Mouse (Mus musculus) liver, adult 2 months (tissue): ENCODE measurements at regions not wholly inside any gene's neighbourhood (a gene's known extent, or its start where the extent isn't known, plus 50 kb on each side); places are given as distances from the start of the nearest gene placed in this dataset.

Experiments
- DNase-seq: peaks from one replicate; pipeline ENCODE4 v3.0.0-alpha.2; 2011; ENCODE audit warnings: low read depth, low spot score; ENCODE audit errors: extremely low read depth
- H3K27ac ChIP-seq: fragments of 200-500 bp; replicated peaks from 2 replicates; pipeline ENCODE4 v1.5.1; 2012; ENCODE audit warnings: low read depth, mild to moderate bottlenecking, control low read depth, inconsistent platforms, low read length; ENCODE audit not compliant: insufficient read depth
- H3K27me3 ChIP-seq: fragments of 200-500 bp; 2 replicates; pipeline ENCODE4 v1.6.1; 2012; ENCODE audit warnings: mild to moderate bottlenecking, moderate library complexity, low read length, inconsistent platforms; ENCODE audit not compliant: control insufficient read depth, insufficient read depth
- H3K36me3 ChIP-seq: fragments of 200-500 bp; 2 replicates; pipeline ENCODE4 v1.6.1; 2012; ENCODE audit warnings: low read length, inconsistent platforms; ENCODE audit not compliant: control insufficient read depth, insufficient read depth
- H3K4me1 ChIP-seq: fragments of 200-500 bp; 2 replicates; pipeline ENCODE4 v1.6.1; 2011; ENCODE audit warnings: low read length; ENCODE audit not compliant: control insufficient read depth, insufficient read depth
- H3K4me3 ChIP-seq: fragments of 200-500 bp; 2 replicates; pipeline ENCODE4 v1.5.1; 2011; ENCODE audit warnings: low read depth, mild to moderate bottlenecking, control low read depth, low read length, moderate library complexity; ENCODE audit not compliant: insufficient read depth
- H3K79me2 ChIP-seq: fragments of 200-500 bp; 2 replicates; pipeline ENCODE4 v1.6.1; 2012; ENCODE audit warnings: inconsistent platforms, mild to moderate bottlenecking, low read length, moderate library complexity; ENCODE audit not compliant: control insufficient read depth, insufficient read depth
- H3K9ac ChIP-seq: fragments of 200-500 bp; 2 replicates; pipeline ENCODE4 v1.6.1; 2012; ENCODE audit warnings: low read depth, mild to moderate bottlenecking, control low read depth, inconsistent platforms, low read length
- CTCF ChIP-seq: fragments of 200-500 bp; IDR thresholded peaks from 2 replicates; pipeline ENCODE4 v1.5.1; 2011; ENCODE audit warnings: low read depth, low read length, control low read depth
- POLR2A ChIP-seq: fragments of 200-500 bp; IDR thresholded peaks from 2 replicates; pipeline ENCODE4 v1.6.1; 2011; ENCODE audit warnings: low read length, control low read depth; ENCODE audit not compliant: insufficient read depth; ENCODE audit errors: extremely low read depth
- WGBS: fragments of 180-500 bp; shearing (Covaris S2); methylation state at CpG from one replicate; pipeline ENCODE4 v1.1.7; 2018; 5-methylcytosine and 5-hydroxymethylcytosine counted together

DNA sequence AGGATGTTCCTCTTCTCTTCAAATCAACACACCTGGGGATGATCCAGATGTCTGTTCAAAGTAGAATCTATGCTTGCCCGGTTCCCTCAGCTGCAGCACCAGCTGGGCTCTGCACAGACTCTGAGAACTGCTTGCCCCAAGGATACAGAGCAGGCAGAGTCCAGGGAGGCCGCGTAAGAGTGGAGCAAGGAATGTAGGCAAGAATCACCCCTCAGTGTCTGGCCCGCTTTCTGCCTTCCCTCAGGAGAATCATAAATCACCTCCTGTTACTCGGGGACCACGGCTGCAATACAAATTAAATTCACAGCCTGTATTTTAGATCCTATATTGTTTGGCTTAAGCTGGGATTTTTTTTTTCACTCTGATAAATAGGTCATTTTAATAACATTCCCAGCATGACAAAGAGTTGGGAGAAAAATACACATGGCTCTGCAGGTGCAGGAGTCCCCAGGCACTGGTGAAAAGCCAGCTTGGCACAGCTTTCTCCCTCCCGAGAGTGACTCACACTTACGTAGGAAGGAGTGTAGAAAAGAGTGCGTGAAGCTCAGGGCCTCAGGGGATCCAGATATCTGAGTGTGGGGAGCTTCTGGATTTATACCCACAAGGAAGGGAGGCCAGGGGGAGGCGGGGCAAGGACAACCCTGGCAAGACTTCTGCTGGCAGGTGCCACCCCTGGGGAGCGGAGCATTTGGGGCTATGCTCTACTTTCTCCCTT, 726.3 kb downstream of the Hs3st4 start:
- H3K4me1 ChIP-seq = no peaks in the 10 kb centered on the region
- no peak overlapping the region for H3K27ac ChIP-seq
- no peak overlapping the region for H3K9ac ChIP-seq
- no peak for DNase-seq
- no peak overlapping the region for H3K4me3 ChIP-seq
- H3K27me3 ChIP-seq = no peaks in the 10 kb centered on the region
- no peak for TF ChIP-seq CTCF
- TF ChIP-seq POLR2A = no peak
- H3K79me2 ChIP-seq = no peaks in the 10 kb centered on the region
- 81% methylated on average over 11 of the region's 11 CpGs for WGBS
- no peaks in the 10 kb centered on the region for H3K36me3 ChIP-seq

GRCm38 (mm10) chr7:124720927-124721326, 723.5 kb upstream of the Kdm8 start:
- no peak for DNase-seq
- no peaks in the 10 kb centered on the region for H3K36me3 ChIP-seq

DNA sequence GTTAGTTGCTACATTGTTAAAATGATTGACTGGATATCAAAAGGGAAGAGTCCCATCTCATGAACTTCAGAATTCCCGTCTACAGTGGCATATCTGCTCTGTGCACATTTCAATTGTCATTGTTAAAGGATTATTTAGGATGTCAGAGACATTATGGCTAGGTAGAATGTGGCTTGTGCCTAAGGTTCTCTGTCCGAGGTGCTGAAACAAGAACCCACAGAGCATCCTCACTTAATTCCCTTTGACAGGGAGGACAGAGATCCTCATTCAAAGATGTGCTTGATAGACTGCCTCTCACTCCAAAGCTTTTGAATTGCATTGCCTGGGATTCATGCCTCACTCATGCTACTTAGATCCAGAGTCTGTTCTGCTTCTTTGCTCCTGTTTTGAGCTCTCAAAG, 702.4 kb upstream of the Kdm8 start:
- 4% methylated on average over 2 of the region's 2 CpGs for WGBS
- Histone ChIP-seq H3K27ac (no peak overlapping the region), H3K4me3 (no peak overlapping the region), H3K4me1 (no peaks in the 10 kb centered on the region), H3K79me2 (no peaks in the 10 kb centered on the region), H3K36me3 (no peaks in the 10 kb centered on the region), H3K9ac (no peak overlapping the region), H3K27me3 (no peaks in the 10 kb centered on the region)
- no peak for DNase-seq
- TF ChIP-seq POLR2A (no peak), CTCF (no peak)

More at GRCm38 (mm10) chr7:124720927-124721326, 723.5 kb upstream of the Kdm8 start:
- Histone ChIP-seq H3K27me3 (no peaks in the 10 kb centered on the region), H3K4me3 (no peak overlapping the region), H3K9ac (no peak overlapping the region), H3K4me1 (no peaks in the 10 kb centered on the region), H3K79me2 (no peaks in the 10 kb centered on the region), H3K27ac (no peak overlapping the region)
- 78% methylated on average over 1 of the region's 1 CpGs for WGBS
- TF ChIP-seq CTCF = no peak
- TF ChIP-seq POLR2A = no peak

DNA sequence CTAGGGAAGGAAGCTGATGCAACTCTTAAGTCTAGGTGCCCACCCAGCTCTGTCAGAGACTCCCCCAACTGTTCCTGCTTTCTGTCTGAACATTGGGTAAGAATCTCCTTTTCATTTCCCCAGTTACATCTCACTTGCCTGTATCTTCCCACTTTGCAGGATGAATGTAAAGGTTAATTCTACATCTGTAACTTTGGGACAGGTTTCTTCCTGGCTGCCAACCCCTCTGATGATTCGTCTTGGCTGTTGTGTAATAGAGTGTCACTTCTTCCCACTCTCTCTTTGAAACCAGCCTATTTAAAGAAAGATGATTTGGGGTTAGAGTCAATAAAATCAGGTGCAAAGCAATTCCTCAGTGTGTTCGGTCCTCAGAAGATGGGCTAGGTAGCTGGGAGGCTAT, 698.2 kb upstream of the Kdm8 start:
- WGBS = 62% methylated on average over 2 of the region's 2 CpGs
- H3K79me2 ChIP-seq = no peaks in the 10 kb centered on the region
- DNase-seq = no peak
- no peak overlapping the region for H3K27ac ChIP-seq
- H3K9ac ChIP-seq = no peak overlapping the region
- no peak for TF ChIP-seq POLR2A
- TF ChIP-seq CTCF = no peak
- no peaks in the 10 kb centered on the region for H3K27me3 ChIP-seq
- no peaks in the 10 kb centered on the region for H3K36me3 ChIP-seq
- H3K4me1 ChIP-seq = no peaks in the 10 kb centered on the region
- H3K4me3 ChIP-seq = no peak overlapping the region

DNA sequence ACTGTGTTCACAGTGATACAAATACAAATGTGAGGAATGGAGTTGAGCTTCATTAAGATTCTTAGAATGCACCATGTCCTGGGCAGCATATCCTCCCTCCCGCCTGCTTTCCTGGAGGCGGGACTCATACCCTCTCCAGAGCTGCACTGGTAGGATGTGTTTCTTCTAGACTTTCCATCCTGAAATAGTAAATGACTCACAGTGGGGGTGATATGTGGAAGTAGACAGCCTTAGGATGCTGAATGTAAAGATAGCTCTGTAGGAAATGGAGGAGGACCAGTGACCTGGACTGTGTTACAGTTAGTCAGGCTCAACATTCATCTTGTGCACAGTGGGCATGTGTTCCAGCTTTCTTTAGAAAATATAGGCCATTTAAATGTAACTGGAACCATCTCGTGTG, 696.1 kb upstream of the Kdm8 start:
- H3K9ac ChIP-seq = no peak overlapping the region

GRCm38 (mm10) chr7:124759084-124759483, 685.4 kb upstream of the Kdm8 start:
- DNase-seq = no peak
- no peaks in the 10 kb centered on the region for H3K27me3 ChIP-seq
- no peaks in the 10 kb centered on the region for H3K79me2 ChIP-seq
- H3K4me1 ChIP-seq = no peaks in the 10 kb centered on the region
- no peak overlapping the region for H3K4me3 ChIP-seq
- no peaks in the 10 kb centered on the region for H3K36me3 ChIP-seq
- no peak overlapping the region for H3K9ac ChIP-seq
- no peak for TF ChIP-seq POLR2A
- no peak for TF ChIP-seq CTCF
- no peak overlapping the region for H3K27ac ChIP-seq
- WGBS = 86% methylated on average over 4 of the region's 4 CpGs

More for the DNA sequence above, 696.1 kb upstream of the Kdm8 start:
- no peak for DNase-seq
- Histone ChIP-seq H3K4me3 (no peak overlapping the region), H3K27me3 (no peaks in the 10 kb centered on the region; the same call in 1 of the 2 replicates), H3K27ac (no peak overlapping the region), H3K79me2 (no peaks in the 10 kb centered on the region), H3K4me1 (no peaks in the 10 kb centered on the region), H3K36me3 (no peaks in the 10 kb centered on the region)
- WGBS = 66% methylated on average over 3 of the region's 3 CpGs
- TF ChIP-seq CTCF (no peak), POLR2A (no peak)
